Mouse (Mus musculus): ENCODE measurements around the gene Fzd2.

DNA sequence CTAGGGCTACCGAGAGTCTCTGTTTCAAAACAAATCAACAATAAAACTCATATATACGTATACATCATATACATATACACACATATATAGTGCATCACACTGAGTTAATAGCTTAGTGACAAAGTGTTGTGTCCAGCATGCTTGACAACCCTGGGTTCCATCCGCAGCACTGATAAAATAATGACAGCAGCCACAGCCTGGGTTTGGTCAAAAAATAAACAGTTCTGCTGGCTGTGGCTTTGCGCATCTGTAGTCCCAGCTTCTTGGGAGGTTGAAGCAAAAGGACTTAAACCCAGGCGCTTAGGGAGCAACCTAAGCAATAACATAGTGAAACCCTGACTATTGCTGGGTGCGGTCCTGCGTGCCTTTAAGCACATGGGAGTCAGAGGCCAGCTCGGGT is 25.2 kb downstream of the Fzd2 start:
- TF ChIP-seq CHD2 (IDR thresholded peaks at IDR 0.05; ENCODE audit: low read depth, low read length) (no peak), MAFK (IDR thresholded peaks at IDR 0.05; ENCODE audit: insufficient read depth, low read depth, low read length) (no peak), ZC3H11A (IDR thresholded peaks at IDR 0.05; ENCODE audit: borderline replicate concordance, low read depth, low read length) (no peak), HCFC1 (IDR thresholded peaks at IDR 0.05; ENCODE audit: borderline replicate concordance, insufficient read depth, low read length) (no peak)

Measured in ES-E14 (cell line).